Mouse (Mus musculus) kidney, embryonic 16.5 days (tissue): ENCODE data around the gene Gmppa. TPM values are rescaled to one million over a fixed set of nuclear protein-coding genes. Genes with fewer than 3 reads are reported as not detected.

Experiments used
- ATAC-seq: fragments of 200-750 bp; cut with Nextera tagmentation; 2 replicates; pipeline ENCODE4 v1.8.0; 2017; ENCODE audit warnings: moderate TSS enrichment; ENCODE audit not compliant: low FRiP score, low TSS enrichment
- H3K27ac ChIP-seq: fragments of 300-500 bp; sonication (generic); 2 replicates; pipeline ENCODE4 v1.5.1; 2014; ENCODE audit warnings: low read length
- H3K27me3 ChIP-seq: fragments of 300-500 bp; sonication (generic); 2 replicates; pipeline ENCODE4 v1.6.1; 2014; ENCODE audit warnings: low read length, control low read depth, mixed read lengths; ENCODE audit not compliant: insufficient read depth
- H3K36me3 ChIP-seq: fragments of 300-500 bp; sonication (generic); 2 replicates; pipeline ENCODE4 v1.6.1; 2014; ENCODE audit warnings: low read length, control low read depth, mixed read lengths; ENCODE audit not compliant: insufficient read depth
- H3K4me1 ChIP-seq: fragments of 300-500 bp; sonication (generic); 2 replicates; pipeline ENCODE4 v1.6.1; 2014; ENCODE audit warnings: low read length, control low read depth, mixed read lengths; ENCODE audit not compliant: insufficient read depth
- H3K4me2 ChIP-seq: fragments of 300-500 bp; sonication (generic); replicated peaks from 2 replicates; pipeline ENCODE4 v1.6.1; 2014; ENCODE audit warnings: low read depth, low read length
- H3K4me3 ChIP-seq: fragments of 300-500 bp; sonication (generic); 2 replicates; pipeline ENCODE4 v1.5.1; 2014; ENCODE audit warnings: mild to moderate bottlenecking, low read length
- H3K9ac ChIP-seq: fragments of 300-500 bp; sonication (generic); replicated peaks from 2 replicates; pipeline ENCODE4 v1.6.1; 2014; ENCODE audit warnings: low read length
- H3K9me3 ChIP-seq: fragments of 300-500 bp; sonication (generic); 2 replicates; pipeline ENCODE4 v1.6.1; 2016; ENCODE audit warnings: low read length, control low read depth
- WGBS: fragments of 180-500 bp; shearing (Covaris S2); extraction: QIAGEN DNeasy Blood & Tissue Kit; methylation state at CpG from one replicate; pipeline ENCODE4 v1.1.7; 2014; 5-methylcytosine and 5-hydroxymethylcytosine counted together
- polyA plus RNA-seq: library from polyadenylated mRNA; unstranded; fragments of >200 nt; fragmentation: Nextera tagmentation; extraction: Ambion mirVana; gene quantifications from 2 replicates; pipeline ENCODE4 v1.2.1, GENCODE M21; 2015

The Gmppa gene
- polyA plus RNA-seq, 1 experiment from 2014 or later: 91.6 TPM

DNA sequence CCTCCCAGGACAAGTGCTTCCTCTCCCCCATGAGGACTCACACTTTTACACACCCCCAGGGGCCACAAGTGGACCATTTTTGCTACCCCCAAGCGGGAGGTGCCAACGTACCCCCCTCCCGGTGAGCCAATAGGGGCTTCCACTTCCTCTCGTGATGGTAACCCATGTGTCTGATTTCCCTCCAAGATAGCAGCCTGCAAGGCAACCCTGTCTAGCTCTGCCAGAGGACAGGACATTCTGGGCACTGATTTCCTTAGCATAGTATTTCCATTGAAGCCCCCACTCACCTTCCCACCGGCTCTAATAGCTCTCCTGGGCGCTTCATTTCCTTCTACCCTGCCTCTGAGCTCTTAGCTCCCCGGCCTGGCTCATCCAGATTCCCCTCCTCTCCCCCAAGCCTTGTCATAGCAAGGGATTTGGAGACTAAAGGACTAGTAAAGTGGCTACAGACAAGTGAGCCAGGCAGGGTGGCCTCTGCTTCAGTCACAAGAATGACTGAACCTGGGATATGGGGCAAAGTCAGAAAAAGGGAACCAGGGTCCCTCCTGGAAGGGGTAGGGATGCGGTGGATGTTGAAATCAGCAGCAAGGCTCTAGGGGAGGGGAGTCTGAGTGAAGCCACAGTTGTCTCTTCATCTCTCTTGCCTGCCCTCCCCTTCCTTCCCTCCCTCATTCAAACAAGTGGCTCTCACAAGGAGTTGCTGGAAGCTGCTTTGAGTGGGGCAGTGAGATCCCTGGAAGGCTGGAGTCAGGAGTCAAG lies 13.8 kb downstream of the Gmppa start:
- peak overlapping the region; percentile 56; the same call in 1 of the 2 replicates for H3K4me2 ChIP-seq
- WGBS: 14% methylated on average over 8 of the region's 8 CpGs
- no peak overlapping the region for H3K27ac ChIP-seq
- H3K4me3 ChIP-seq: no peak overlapping the region
- no peak overlapping the region for H3K9ac ChIP-seq
- no peaks in the 10 kb centered on the region for H3K36me3 ChIP-seq
- no peak for ATAC-seq
- H3K27me3 ChIP-seq: peaks cover 51% of the 10 kb centered on the region
- peaks cover 85% of the 10 kb centered on the region for H3K4me1 ChIP-seq
- no peaks in the 10 kb centered on the region for H3K9me3 ChIP-seq

DNA sequence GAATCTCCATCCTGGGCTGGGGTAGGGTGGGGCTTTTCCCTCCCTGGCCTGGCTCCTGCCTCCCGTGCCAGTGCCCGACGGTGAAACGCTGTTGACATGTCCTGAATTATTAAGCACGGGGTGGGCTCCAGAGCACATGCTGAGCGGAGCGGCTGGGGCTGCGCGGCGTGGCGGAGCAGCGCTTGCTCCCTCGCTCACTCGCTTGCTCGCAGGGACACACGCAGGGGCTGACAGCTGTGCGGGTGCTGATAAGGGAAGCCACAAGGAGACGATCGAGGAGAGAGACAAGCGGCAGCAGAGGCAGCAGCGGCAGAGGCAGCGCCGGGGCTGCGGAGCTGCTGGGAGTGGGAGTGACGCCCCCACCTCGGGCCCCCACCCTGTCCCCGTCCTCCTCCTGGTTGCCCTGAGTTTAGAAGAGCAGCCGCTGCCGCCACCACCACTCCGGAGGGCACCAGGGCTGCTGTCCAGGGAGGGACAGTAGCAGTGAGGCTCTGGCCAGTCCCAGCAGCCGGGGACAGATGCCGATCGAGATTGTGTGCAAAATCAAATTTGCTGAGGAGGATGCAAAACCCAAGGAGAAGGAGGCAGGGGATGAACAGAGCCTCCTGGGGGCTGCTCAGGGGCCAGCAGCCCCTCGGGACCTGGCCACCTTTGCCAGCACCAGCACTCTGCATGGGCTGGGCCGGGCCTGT lies 14.7 kb downstream of the Gmppa start, which contains the start of gene Asic4:
Gene Asic4 (plus strand): TSS at position 123 of the 692 bp plus-strand sequence.
- Histone ChIP-seq H3K9ac (peak within 1 kb of the TSS; percentile 37), H3K9me3 (no peaks in the 10 kb centered on the region), H3K27me3 (peaks cover 50% of the 10 kb centered on the region), H3K36me3 (no peaks in the 10 kb centered on the region), H3K4me2 (peak within 1 kb of the TSS; percentile 56), H3K27ac (no peak within 1 kb of the TSS), H3K4me3 (peak within 1 kb of the TSS; percentile 31), H3K4me1 (peaks cover 79% of the 10 kb centered on the region)
- no peak for ATAC-seq
- 4% methylated on average over 35 of the region's 35 CpGs for WGBS

DNA sequence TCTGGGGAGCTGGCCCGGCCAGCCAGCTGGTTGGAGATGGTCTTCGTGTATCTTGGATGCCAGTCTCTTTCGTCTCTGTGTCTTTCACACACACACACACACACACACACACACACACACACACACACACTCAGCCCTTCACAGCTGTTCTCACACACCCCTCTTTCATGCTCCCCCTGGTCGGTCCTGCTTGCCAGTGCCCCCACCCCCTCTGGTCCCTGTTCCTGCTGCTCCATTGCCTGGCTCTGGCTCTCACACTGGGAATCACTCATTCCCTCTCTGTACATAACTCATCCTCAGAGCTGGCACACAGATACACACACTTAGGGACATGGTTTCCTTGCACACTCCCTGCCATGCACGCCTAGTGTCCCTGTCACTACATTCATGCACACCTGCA lies 16.2 kb downstream of the Gmppa start:
- Histone ChIP-seq H3K9ac (no peak overlapping the region), H3K4me1 (peaks cover 75% of the 10 kb centered on the region), H3K9me3 (no peaks in the 10 kb centered on the region), H3K27ac (no peak overlapping the region), H3K4me3 (no peak overlapping the region), H3K27me3 (peaks cover 53% of the 10 kb centered on the region), H3K4me2 (no peak overlapping the region), H3K36me3 (no peaks in the 10 kb centered on the region)
- ATAC-seq: no peak
- 62% methylated on average over 5 of the region's 5 CpGs for WGBS

DNA sequence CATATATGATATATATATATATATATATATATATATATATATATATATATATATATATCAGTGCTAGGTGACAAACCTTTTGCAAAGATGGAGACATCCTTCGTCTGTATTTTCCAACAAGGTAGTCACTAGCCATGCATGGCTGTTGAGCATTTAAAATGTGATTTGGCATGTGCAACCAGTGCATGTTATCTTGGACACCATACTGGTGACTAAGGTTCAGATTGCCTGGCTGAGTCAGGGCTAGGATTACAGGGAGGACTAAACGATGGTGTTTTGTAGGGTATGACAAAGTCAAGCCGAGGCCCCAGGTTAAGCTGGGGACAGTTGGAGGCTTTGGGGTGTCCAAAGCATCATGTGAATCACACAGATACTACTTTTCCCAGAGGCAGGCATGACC lies 19.7 kb downstream of the Gmppa start:
- ATAC-seq: no peak
- H3K4me2 ChIP-seq: no peak overlapping the region
- no peaks in the 10 kb centered on the region for H3K9me3 ChIP-seq
- H3K36me3 ChIP-seq: no peaks in the 10 kb centered on the region
- peaks cover 24% of the 10 kb centered on the region for H3K27me3 ChIP-seq
- H3K27ac ChIP-seq: no peak overlapping the region
- WGBS: 55% methylated on average over 3 of the region's 3 CpGs
- H3K4me3 ChIP-seq: no peak overlapping the region
- peaks cover 66% of the 10 kb centered on the region for H3K4me1 ChIP-seq
- H3K9ac ChIP-seq: no peak overlapping the region

DNA sequence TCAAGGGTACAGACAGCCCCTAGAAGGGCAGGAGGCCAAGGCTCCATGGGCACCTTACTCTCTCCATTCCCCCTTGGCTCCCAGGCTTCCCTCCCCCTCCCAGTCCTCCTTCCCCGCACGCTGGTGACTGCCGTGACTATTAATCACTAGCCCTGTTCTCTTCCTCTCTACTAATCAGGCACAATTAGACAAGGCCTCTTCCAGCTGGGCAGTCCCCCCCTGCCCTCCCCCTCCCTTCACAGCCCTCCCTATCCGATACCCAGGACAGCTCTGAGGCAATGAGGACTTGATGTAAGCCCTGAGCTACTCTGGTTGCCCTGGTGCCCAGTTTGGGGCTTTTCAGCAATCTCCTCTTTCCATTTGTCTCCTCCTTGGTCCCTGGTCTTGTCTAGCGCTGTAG lies 20.2 kb downstream of the Gmppa start:
- Histone ChIP-seq H3K27me3 (peaks cover 19% of the 10 kb centered on the region), H3K4me3 (no peak overlapping the region), H3K4me2 (no peak overlapping the region), H3K4me1 (peaks cover 61% of the 10 kb centered on the region), H3K36me3 (no peaks in the 10 kb centered on the region), H3K9me3 (no peaks in the 10 kb centered on the region), H3K9ac (no peak overlapping the region), H3K27ac (no peak overlapping the region)
- WGBS: 30% methylated on average over 5 of the region's 5 CpGs
- no peak for ATAC-seq

DNA sequence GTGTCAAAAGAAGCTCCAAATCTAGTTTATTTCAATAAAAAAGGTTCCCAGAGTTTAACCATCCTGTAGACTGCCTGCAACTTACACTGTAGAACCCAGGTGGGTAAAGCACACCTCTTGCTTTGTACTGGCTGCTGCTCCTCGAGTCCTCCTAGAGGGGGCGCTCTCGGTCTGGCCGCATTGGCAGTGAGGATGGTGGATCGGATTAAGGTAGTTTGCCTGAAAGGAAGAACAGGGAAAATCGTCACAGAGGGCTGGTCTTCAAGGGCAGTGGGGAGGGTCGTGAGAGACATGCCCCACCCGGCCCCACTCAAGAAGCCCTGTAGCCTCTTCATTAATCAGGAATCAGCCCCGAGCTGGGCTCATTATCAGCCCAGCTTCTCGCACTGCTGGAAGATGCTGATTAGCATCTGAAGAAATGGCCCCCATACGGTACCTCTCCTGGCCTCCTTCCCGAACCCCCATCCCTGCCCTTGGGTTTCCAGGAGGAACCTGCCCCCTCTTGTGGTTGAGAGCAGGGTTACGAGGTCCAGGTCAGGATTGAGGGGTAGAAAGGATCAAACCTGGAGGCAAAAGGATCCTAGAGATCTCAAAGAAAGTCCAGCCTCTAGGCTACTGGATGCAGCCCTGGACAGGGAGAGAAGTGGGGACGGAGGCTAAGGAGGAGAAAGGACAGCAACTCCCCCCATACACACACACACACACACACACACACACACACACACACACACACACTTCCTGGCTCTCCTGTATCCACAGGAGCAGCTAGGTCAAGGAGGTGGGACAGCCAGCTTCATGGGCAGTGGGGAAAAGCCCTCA lies 21.2 kb downstream of the Gmppa start:
- no peak overlapping the region for H3K4me2 ChIP-seq
- H3K4me1 ChIP-seq: peaks cover 55% of the 10 kb centered on the region
- H3K9ac ChIP-seq: no peak overlapping the region
- 0 out of 2 replicates have a peak, but pooled peaks have one; percentile 4 for ATAC-seq
- WGBS: 16% methylated on average over 14 of the region's 14 CpGs
- no peaks in the 10 kb centered on the region for H3K9me3 ChIP-seq
- H3K4me3 ChIP-seq: no peak overlapping the region
- H3K36me3 ChIP-seq: no peaks in the 10 kb centered on the region
- no peak overlapping the region for H3K27ac ChIP-seq
- H3K27me3 ChIP-seq: peaks cover 11% of the 10 kb centered on the region; the same call in 1 of the 2 replicates

DNA sequence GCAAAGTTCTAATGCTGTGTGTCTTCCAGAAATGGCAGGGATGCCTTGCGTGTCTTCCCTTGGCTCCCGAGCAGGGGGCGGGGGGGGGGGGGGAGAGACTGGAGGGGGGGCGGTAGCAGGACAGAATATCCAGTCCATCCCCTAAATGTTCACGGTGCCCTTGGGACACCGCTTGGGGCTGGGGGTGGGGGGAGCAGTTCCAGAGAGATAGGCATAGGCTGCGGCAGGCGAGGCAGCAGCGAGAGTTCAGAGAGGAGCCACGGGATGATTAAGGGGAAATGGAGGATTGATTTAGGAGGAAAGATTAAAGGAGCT lies 21.9 kb downstream of the Gmppa start:
- Histone ChIP-seq H3K27ac (peak overlapping the region; percentile 96), H3K4me1 (peaks cover 55% of the 10 kb centered on the region), H3K27me3 (0 out of 2 replicates have a peak, but pooled peaks cover 6% of the 10 kb centered on the region), H3K9me3 (no peaks in the 10 kb centered on the region), H3K9ac (peak overlapping the region; percentile 70), H3K4me2 (peak overlapping the region; percentile 60), H3K4me3 (peak overlapping the region; percentile 44; the same call in 1 of the 2 replicates), H3K36me3 (no peaks in the 10 kb centered on the region)
- WGBS: 2% methylated on average over 8 of the region's 10 CpGs
- ATAC-seq: peak; percentile 35

DNA sequence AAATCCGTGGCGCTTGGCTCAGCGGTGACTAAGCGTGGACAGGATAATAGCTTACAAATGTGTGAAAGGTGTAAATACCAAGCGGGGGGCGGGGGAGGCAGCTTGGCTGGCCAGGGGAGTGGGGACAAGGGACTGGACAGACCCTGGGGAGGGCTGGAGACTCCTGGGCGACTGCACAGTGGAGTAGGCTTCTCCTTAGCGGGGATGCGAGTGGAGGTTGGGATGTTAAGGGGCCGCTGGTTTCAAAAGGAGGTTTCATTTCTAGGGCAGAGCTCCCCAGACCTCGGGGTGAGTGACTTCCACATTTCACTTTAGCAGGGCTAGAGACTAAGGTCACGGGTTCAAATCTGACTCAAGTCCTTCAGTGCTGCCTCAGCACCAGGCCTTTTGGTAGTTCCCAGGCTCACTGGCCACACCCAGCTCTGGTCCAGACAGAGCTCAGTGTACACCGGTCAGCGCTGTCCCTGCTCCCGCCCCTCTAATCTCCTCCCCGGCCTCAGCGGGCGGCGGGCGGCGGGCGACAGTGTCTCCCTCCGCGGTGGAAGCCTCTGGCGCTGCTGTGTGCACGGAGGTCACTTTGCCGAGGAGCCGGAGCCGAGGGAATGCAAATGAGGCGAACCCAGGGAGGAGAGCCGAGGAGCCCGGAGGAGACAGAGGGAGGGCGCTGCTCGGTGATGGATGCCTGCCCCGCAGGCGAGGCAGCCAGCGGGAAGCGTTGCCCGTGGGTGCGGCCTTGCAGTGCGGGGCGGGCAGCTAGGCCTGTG lies 22.5 kb downstream of the Gmppa start:
- 0 out of 2 replicates have a peak, but pooled peaks cover 5% of the 10 kb centered on the region for H3K27me3 ChIP-seq
- H3K9ac ChIP-seq: peak overlapping the region; percentile 70
- peak; percentile 86 for ATAC-seq
- H3K4me3 ChIP-seq: peak overlapping the region; percentile 44
- peak overlapping the region; percentile 96 for H3K27ac ChIP-seq
- H3K4me1 ChIP-seq: peaks cover 57% of the 10 kb centered on the region
- H3K9me3 ChIP-seq: no peaks in the 10 kb centered on the region
- H3K4me2 ChIP-seq: peak overlapping the region; percentile 60
- WGBS: under 1% methylated on average over 42 of the region's 42 CpGs
- no peaks in the 10 kb centered on the region for H3K36me3 ChIP-seq
